Mouse (Mus musculus) lung, postnatal 25 days (tissue): ENCODE data around the gene Exoc7.
A peak's percentile ranks its signal among the peaks of the same experiment; 100 is the strongest.
"Not testable (repeated sequence)": the region's sequence is repeated elsewhere in the genome, so short reads cannot be mapped to it uniquely, and the experiment has no call there.

Source experiments
- DNase-seq: peaks from one replicate; pipeline ENCODE4 v3.0.0; 2022; ENCODE audit warnings: low spot score

Gene Exoc7

GRCm38 (mm10) chr11:116277184-116277583 is 29.8 kb downstream of the Exoc7 start:
- not testable (repeated sequence) for DNase-seq

- DNase-seq = peak; percentile 93
Measured at GRCm38 (mm10) chr11:116274045-116274666, 32.9 kb downstream of the Exoc7 start, which contains the start of gene Srp68. Srp68 (minus strand) TSS chr11:116274217.

GRCm38 (mm10) chr11:116273469-116274044 is 33.5 kb downstream of the Exoc7 start:
- no peak for DNase-seq

GRCm38 (mm10) chr11:116272589-116273468 is 34.2 kb downstream of the Exoc7 start:
- no peak for DNase-seq

GRCm38 (mm10) chr11:116269560-116269959 is 37.5 kb downstream of the Exoc7 start:
- DNase-seq = no peak

GRCm38 (mm10) chr11:116268313-116268712 is 38.7 kb downstream of the Exoc7 start:
- no peak for DNase-seq

- DNase-seq = no peak
Measured at GRCm38 (mm10) chr11:116267637-116268036, 39.4 kb downstream of the Exoc7 start.

GRCm38 (mm10) chr11:116265850-116266249 is 41.2 kb downstream of the Exoc7 start:
- no peak for DNase-seq

- no peak for DNase-seq
Measured at GRCm38 (mm10) chr11:116265352-116265751, 41.7 kb downstream of the Exoc7 start.

- DNase-seq = peak; percentile 84
Measured at GRCm38 (mm10) chr11:116260259-116260658, 46.8 kb downstream of the Exoc7 start.

- DNase-seq = no peak
Measured at GRCm38 (mm10) chr11:116259461-116259860, 47.6 kb downstream of the Exoc7 start.

- DNase-seq = no peak
Measured at GRCm38 (mm10) chr11:116255982-116256675, 50.9 kb downstream of the Exoc7 start.

GRCm38 (mm10) chr11:116255090-116255981 is 51.7 kb downstream of the Exoc7 start:
- DNase-seq = no peak

- DNase-seq = peak; percentile 64
Measured at GRCm38 (mm10) chr11:116254627-116255026, 52.4 kb downstream of the Exoc7 start.

GRCm38 (mm10) chr11:116253076-116253600 is 53.9 kb downstream of the Exoc7 start:
- DNase-seq = no peak

GRCm38 (mm10) chr11:116250898-116251297 is 56.1 kb downstream of the Exoc7 start:
- DNase-seq = no peak

GRCm38 (mm10) chr11:116247502-116248222 is 59.4 kb downstream of the Exoc7 start:
- DNase-seq = peak; percentile 25

- DNase-seq = no peak
Measured at GRCm38 (mm10) chr11:116245616-116246015, 61.4 kb downstream of the Exoc7 start.

- no peak for DNase-seq
Measured at GRCm38 (mm10) chr11:116244580-116244979, 62.5 kb downstream of the Exoc7 start.

GRCm38 (mm10) chr11:116241744-116242235 is 65.2 kb downstream of the Exoc7 start:
- DNase-seq = no peak
